Comparison of ENCODE assay signal across 8 mouse cellular contexts in genomic region chr5:33542000-33542554, GRCm38 (mm10).
A peak's percentile ranks its signal among the peaks of the same experiment; 100 is the strongest.
DNase-seq lines count a peak whose midpoint lies in the region.

No protein-coding gene starts in this region.

- peak; percentile 12 for DNase-seq in layer of hippocampus, adult 11-12 months (ENCODE audit: low spot score)
- no peak for DNase-seq in layer of hippocampus, postnatal 25 days (ENCODE audit: extremely low spot score in 1 of 2, low spot score in 1 of 2)
- DNase-seq in NIH3T3 (ENCODE audit: low read depth): peak; percentile 44
- peak; percentile 54 for DNase-seq in embryonic facial prominence, embryonic 10.5 days (ENCODE audit: low spot score)
- peak; percentile 7 to 48 for DNase-seq in kidney, postnatal 36 days
- no peak for DNase-seq in spleen, postnatal 36 days (ENCODE audit: low spot score in 2 of 2)
- DNase-seq in thymus, postnatal 0 days (ENCODE audit: low spot score): no peak
- no peak for DNase-seq in yolk sac, embryonic 10.5 days (ENCODE audit: low spot score)

- H3K9me3 ChIP-seq in embryonic facial prominence, embryonic 10.5 days: no peaks in the 10 kb centered on the region

- H3K4me1 ChIP-seq in embryonic facial prominence, embryonic 10.5 days: peaks cover 29% of the 10 kb centered on the region

- H3K27ac ChIP-seq in embryonic facial prominence, embryonic 10.5 days (replicated peaks): no peak overlapping the region

- H3K27me3 ChIP-seq in embryonic facial prominence, embryonic 10.5 days (replicated peaks; ENCODE audit: low read depth, poor library complexity, severe bottlenecking): peaks cover 87% of the 10 kb centered on the region

- no peak overlapping the region for H3K4me3 ChIP-seq in embryonic facial prominence, embryonic 10.5 days

- no peaks in the 10 kb centered on the region for H3K36me3 ChIP-seq in embryonic facial prominence, embryonic 10.5 days (replicated peaks)

- 54% methylated on average over 11 of the region's 11 CpGs for WGBS in embryonic facial prominence, embryonic 10.5 days

Comparison
In these comparisons a context has a peak if more than half of its experiments do, and no peak if none do; other contexts are left out.
1. DNase-seq: peak in layer of hippocampus, adult 11-12 months (single experiment), NIH3T3 (single experiment), embryonic facial prominence, embryonic 10.5 days (single experiment) and kidney, postnatal 36 days (2 of 2); none in layer of hippocampus, postnatal 25 days (0 of 2), spleen, postnatal 36 days (0 of 2), thymus, postnatal 0 days (single experiment) and yolk sac, embryonic 10.5 days (single experiment).